Mouse (Mus musculus) retina, adult 2 months (tissue): ENCODE results near the gene Pkd1l2.

Source experiments
- DNase-seq: peaks from one replicate; pipeline ENCODE4 v3.0.0-alpha.2; 2012; ENCODE audit warnings: low read depth, low spot score

The Pkd1l2 gene

GRCm38 (mm10) chr8:117082399-117082872 lies at the start of gene Pkd1l2:
TSS of gene Pkd1l2 (minus strand) at chr8:117082449.
- DNase-seq, result no peak

DNA sequence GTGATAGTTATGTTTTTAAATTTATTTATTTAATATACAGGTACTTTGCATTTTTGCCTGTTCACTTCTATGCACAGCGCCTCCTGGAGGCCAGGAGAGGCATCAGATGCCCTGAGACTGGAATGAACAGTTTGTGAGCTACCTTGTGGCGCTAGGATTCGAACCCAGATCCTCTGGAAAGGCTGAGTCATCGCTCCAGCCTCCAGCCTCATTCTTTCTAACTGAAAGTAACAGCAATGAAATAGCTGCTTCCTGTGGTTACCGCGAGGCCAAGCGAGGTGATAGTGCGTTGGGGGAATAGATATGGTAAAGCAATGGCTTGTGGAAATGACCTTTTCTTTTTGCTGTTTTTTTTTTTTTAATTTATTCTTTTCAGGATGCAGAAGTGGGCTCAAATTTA lies 44.8 kb upstream of the Pkd1l2 start:
- no peak for DNase-seq

- DNase-seq, result no peak
Measured at GRCm38 (mm10) chr8:117126411-117126810, 44.2 kb upstream of the Pkd1l2 start.

GRCm38 (mm10) chr8:117125854-117126253 lies 43.6 kb upstream of the Pkd1l2 start:
- no peak for DNase-seq

DNA sequence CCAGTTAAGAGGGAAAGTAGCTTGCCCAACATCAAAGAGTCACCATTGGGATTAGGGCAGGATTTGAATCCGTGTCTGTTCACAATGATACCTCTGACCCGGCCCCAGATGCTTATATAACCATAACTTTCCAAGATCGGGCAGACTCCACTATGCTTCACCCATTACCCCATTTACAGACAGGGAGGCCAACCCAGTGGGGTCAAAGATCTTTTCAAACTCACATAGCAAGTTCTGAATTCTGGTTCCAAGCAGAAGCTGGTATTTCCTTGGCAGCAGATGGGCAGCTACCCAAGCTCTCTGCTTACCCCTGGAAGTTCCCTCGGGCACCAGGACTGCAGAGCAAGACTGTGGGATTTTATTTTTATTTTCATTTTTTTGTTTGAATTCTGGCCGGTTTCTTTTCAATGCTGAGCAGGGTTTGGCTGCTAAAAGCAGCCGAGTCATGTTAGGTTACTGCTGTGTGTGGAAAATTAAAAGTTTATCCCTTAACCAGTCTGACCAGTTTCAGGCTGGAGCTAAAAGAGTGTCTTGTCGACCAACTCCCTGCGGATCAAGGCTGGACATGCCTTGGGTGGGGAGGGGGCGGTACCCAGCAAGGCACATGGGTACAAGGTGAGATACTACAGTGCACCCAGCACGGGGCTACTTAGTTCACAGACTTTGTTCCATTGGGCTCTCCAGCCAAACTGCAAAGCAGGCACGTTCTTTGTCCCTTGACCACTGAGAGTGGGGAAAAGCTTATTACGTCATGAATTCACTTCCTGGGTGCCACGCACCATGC lies 41.8 kb upstream of the Pkd1l2 start:
- DNase-seq, result no peak

DNA sequence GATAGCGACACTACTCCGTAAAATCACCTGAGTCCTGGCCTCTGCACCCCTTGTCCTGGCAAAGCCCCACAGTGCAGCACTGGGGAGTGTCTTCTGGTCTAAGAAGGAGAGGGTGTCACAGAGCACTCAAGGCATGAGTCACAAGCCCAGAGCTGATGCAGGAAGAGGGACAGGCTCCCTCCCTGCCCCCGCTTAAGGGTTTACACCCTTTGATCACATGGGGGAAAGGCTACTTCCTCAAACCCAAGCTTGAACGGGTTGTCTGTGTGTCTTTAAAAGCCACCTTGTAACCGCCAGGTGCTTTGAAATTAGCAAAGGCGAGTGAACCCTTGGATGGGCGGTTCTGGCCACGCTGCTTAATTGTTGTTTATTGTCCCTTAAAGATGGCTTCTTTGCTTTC lies 39.0 kb upstream of the Pkd1l2 start:
- DNase-seq, result no peak

DNA sequence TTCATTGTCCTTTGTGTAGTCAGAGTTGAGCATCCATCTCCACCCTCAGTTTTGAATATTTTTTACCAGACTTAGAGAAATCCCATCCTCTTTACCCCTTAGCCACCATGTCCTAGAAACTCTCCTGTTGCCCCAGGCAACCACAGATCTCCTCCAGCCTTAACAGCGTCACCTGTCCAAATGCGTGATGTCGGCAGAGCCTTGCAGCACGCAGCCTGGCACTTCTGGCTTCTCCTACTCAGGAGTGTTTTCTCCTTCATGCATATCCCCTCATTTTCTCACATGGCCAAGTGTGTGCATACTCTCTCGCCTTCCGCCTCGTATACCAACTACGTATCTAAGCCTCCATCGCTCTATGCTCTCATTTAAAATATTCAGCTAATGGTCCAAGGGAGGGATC lies 36.2 kb upstream of the Pkd1l2 start:
- DNase-seq, result no peak

- DNase-seq, result no peak
Measured at GRCm38 (mm10) chr8:117116534-117116933, 34.3 kb upstream of the Pkd1l2 start.

DNA sequence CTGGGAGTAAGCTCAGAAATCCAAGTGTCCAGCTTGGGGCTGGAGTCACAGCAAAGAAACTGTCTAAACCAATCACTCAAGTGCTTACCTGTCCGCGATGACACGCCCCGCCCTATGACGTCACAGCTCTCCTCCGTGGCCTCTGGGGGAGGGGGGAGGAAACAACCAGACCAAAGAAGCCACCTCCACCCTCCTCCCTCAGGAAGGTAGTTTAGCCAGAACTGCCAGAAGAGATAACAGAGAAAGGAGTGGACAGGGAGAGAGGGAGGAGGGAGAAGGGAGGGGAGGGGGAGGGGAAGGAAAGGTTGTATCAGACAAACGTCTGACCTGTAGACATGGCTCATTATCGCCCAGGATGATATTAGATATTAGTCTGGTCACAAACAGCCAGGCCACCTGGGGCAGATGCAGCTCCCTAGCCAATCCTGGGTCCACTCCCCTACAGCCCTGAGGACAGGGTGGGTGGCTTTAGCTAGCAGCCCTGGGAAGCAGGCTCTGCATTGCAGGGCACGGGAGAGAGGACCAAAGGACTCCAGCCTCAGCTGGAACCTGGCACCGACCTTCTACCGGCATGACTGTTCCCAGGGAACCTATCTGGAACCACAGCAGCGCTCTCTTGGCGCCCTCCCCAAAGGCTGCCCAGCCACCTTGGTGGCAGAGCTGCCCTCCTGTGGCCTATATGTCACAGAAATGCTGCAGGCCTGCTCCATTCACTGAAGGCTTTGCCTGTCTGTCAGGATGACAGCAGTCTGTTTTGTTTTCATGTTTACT lies 33.6 kb upstream of the Pkd1l2 start:
- DNase-seq, result no peak

GRCm38 (mm10) chr8:117115094-117115493 lies 32.8 kb upstream of the Pkd1l2 start:
- no peak for DNase-seq

GRCm38 (mm10) chr8:117112261-117112660 lies 30.0 kb upstream of the Pkd1l2 start:
- DNase-seq, result no peak

GRCm38 (mm10) chr8:117111641-117112040 lies 29.4 kb upstream of the Pkd1l2 start:
- no peak for DNase-seq

DNA sequence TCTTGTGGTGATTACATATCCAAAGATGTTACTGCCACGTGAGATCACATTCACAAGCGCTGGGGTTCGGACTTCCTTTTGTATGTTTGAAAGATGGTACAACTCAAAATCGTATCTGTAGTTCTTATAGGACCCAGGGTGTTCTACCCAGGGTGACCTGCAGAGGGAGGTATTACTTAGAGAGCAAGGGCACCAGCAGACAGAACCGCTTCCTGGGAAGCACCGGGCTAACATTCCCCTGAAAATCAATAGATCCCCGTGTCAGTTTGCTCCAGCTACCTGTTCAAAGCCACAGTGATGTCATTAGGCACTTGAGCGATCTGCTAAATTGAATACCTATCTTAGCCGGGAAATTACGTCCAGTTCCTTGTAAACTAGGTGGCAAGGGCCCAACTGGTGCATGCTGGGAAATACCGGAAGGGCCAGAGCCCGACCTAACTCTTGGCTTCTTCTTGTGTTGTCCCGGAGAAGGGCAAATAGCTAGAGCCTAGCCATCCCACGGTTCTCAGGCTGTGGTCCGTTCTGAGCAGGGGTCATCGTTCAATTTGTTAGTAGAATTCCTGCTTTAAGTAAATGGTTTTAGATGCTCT lies 27.6 kb upstream of the Pkd1l2 start:
- DNase-seq, result peak; percentile 13

DNA sequence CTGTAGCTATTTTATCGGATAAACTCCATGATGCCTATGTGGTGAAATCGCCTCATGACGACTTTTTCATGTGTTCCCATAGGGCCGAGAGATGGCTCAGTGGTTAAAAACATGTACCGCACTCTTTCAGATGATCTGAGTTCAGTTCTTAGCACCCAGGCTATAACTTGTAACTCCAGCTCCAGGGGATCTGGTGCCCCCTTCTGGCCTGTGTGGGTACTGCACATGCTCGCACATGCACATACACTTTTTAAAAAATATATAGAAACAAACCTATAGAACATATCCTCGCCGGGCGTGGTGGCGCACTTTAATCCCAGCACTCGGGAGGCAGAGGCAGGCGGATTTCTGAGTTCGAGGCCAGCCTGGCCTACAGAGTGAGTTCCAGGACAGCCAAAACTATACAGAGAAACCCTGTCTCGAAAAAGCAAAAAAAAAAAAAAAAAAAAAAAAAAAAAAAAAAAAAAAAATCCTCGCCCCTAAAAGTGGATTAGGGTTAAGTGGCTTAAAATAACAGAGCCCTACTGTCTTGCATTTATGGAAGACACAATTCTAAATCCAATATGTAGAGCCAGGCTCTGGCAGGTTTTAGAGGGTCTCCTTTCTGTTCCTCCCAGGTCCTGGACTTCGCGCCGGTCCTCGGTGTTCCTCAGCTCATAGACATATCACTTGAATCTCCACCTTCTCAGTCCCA lies 26.9 kb upstream of the Pkd1l2 start:
- DNase-seq, result no peak

GRCm38 (mm10) chr8:117107533-117107932 lies 25.3 kb upstream of the Pkd1l2 start:
- peak; percentile 30 for DNase-seq

DNA sequence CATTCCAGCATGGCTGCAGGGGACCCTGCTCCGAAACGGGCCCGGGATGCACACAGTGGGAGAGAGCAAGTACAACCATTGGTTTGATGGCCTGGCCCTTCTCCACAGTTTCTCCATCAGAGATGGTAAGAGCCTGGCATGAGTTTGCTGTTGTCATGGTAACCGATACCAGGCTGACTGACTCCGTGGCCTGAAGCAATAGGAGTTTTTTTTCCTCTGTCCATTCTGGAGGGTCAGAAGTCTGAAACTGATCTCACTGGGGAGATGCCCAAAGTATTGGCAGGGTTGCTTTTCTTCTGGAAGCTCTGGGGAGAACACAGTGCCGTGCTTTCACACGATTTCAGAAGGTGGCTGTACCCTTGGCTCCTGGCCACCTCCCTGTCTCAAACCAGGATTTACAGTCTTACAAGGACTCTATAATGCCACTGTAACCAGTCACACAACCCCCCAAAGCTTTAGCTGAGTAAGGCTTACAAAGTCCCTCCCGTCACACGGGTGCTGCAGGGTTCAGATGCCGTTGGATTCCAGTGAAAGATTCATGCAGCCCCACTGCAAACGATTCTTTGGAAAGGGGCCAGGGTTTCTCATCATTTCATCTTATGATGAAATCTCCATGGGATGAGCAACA lies 15.4 kb upstream of the Pkd1l2 start:
- no peak for DNase-seq

DNA sequence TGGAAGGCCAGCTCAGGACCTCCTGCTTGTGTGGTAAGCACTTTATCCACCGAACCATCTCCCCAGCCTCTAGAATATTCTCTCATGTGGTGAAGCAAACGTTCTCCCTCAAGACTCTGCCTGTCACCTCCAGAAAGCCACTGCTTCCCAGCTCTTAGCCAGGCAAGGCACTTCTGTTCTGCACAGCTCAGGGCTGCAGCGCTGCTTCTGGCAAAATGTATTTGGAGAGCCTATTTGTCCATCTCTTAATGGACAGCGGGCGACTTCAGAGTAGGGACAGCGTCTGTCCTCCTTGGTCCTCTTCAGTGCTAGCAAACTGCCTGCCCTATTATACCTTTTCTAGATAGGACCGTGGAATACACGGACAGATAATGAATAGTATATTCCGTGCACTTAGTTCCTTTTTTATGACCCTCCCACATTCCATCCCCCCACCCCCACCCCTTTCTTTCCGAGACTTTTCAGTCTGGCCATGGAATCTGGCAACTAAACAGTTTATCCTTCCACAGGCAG lies 14.9 kb upstream of the Pkd1l2 start:
- no peak for DNase-seq

GRCm38 (mm10) chr8:117095647-117096046 lies 13.4 kb upstream of the Pkd1l2 start, which contains the start of gene Bco1:
TSS of gene Bco1 (plus strand) at chr8:117095854.
- no peak for DNase-seq

GRCm38 (mm10) chr8:117094053-117094452 lies 11.8 kb upstream of the Pkd1l2 start:
- no peak for DNase-seq

- DNase-seq, result no peak
Measured at GRCm38 (mm10) chr8:117089802-117090201, 7.6 kb upstream of the Pkd1l2 start.

DNA sequence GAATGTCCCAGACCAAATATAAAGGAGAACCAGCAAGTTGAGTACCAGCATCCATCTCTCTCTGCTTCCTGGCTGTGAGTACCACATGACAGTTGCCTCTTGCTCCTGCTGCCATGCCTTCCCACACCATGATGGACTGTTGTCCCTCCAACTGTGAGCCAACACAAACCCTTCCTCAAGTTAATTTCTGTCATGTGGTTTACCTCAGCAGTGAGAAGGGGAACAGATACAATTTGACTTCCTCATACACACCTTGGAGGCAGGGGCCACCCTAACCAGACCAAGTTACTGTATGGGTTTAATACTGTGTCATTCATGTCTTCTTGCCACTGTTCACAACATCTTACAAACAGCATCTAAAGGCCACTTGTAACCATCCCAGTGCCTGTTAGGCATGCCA lies 4.8 kb upstream of the Pkd1l2 start:
- DNase-seq, result no peak
